Mouse (Mus musculus): Measurements from ENCODE around the gene Trim15.
"Not testable (repeated sequence)": the region's sequence is repeated elsewhere in the genome, so short reads cannot be mapped to it uniquely, and the experiment has no call there.

Gene Trim15

DNA sequence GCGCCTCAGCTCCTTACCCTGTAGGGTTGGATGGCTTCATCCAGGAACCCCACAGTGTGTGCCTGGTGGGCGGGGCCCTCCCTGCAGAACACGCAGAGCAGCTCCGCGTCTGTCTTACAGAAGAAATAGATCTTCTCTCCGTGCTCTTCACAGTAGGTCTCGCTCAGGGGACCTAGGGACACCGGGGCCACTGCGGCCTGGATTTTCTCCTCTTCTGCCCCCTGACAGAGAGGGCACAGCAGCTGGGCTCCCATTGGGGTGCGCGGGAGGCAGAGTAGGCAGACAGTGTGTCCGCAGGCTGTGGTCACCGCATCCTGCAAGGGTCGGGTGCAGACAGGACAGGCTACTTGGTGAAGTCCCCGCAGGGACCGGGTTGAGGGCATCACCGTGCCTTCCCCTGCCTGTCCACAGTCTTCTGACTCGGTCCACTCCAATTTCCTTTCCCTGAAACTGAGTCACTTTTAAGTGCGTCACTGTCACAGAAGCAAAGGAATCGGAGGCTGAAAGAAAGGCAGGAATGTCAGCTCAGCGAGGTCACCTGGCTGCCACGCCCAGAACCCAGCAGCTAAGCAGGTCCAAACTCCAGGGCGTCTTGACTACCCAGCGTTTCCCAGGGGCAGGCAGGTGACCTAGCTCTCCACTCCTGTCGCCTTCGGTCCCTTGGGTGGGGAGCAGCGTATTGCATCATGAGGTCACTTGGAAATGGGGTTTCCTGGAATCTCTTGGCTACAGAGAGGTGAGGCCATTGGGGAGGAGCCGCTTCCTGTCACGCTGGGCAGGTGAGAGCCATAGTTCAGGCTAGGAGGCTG, at the start of gene Trim15:
Gene Trim15, minus strand, starts transcription at position 492 of the 809 bp plus-strand sequence.
- DNase-seq (ENCODE audit: low read depth, low spot score) = no peak

DNA sequence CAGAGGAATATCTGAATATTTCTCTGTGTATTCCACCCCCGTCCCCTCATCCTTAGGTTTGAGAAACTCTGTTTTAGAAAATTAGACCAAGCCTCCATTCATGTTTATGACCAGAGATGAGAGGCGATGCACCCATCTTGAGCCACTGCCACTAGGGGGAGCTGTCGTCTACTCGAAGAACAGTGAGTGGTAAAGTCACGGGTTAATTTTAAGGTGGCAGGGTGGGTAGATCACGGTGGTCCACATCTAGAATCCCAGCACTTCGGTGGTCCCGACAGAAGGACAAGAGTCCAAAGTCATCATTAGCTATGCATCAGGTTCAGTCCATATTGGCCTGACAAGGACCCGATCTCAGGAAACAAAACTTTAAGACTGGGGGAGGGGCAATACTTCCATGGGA, 48.1 kb upstream of the Trim15 start:
- DNase-seq (ENCODE audit: low read depth, low spot score) = peak; percentile 81

GRCm38 (mm10) chr17:36914108-36914507, 47.1 kb upstream of the Trim15 start:
- peak; percentile 91 for DNase-seq (ENCODE audit: low read depth, low spot score)

DNA sequence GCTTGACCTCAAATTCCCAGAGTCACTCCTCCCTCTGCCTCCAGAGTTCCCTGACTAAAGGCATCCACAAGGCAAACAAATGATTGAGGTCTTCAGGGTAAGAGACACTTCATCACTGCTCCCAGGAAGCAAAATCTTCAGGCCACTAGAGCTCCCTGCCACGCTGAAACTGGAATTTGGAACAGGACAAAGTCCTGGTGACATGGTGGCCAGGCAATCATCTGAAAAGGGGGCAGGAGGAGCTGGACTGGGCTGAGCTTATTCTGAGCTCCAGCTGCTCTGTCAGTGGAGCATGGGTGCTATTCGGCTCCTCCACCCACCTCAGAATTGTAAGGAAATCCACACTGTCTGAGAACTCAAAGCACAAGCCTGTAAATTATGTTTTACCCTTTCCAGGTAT, 45.0 kb upstream of the Trim15 start:
- no peak for DNase-seq (ENCODE audit: low read depth, low spot score)

GRCm38 (mm10) chr17:36909802-36910201, 42.8 kb upstream of the Trim15 start:
- no peak for DNase-seq (ENCODE audit: low read depth, low spot score)

GRCm38 (mm10) chr17:36908235-36908634, 41.2 kb upstream of the Trim15 start:
- DNase-seq (ENCODE audit: low read depth, low spot score) = peak; percentile 75

DNA sequence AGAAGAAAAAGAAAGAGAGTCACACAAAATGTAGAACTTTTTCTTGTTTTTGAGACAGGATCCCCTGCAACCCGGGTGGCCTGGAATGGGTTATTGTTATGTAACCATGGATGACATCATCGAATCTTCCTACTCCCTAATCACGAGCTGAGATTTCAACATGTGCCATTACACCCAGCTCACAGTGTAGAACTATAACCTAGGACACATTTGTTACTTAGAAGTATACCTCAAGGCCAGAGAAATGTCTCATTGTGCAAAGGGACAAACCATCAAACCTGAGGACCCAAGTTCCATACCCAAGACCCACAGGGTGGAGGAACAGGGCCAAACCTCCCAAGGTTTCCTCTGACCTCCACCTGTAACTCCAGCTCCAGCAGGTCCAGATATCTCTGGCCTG, 36.6 kb upstream of the Trim15 start:
- DNase-seq (ENCODE audit: low read depth, low spot score) = peak; percentile 16

- DNase-seq (ENCODE audit: low read depth, low spot score) = no peak
Measured at GRCm38 (mm10) chr17:36900691-36901090, 33.7 kb upstream of the Trim15 start.

DNA sequence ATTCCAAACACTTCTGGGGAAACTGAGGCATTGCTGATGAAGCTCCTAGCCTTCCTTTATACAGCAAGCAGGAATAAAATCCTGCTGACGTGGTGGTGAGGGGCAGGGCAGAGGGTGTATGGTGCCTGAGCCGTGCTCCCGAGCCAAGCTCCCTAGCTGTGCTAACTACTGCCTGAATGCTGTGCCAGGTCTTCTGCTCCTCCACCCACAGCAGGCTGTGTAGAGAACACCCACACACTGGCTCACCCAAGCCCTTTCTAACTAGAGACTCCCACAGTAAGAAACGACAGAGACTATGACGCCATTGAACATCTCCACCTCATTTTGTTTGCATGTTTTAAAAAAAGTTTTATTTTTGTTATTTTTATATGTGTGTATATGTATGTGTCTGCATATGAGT, 33.0 kb upstream of the Trim15 start:
- no peak for DNase-seq (ENCODE audit: low read depth, low spot score)

GRCm38 (mm10) chr17:36899376-36899775, 32.4 kb upstream of the Trim15 start:
- DNase-seq (ENCODE audit: low read depth, low spot score) = no peak

DNA sequence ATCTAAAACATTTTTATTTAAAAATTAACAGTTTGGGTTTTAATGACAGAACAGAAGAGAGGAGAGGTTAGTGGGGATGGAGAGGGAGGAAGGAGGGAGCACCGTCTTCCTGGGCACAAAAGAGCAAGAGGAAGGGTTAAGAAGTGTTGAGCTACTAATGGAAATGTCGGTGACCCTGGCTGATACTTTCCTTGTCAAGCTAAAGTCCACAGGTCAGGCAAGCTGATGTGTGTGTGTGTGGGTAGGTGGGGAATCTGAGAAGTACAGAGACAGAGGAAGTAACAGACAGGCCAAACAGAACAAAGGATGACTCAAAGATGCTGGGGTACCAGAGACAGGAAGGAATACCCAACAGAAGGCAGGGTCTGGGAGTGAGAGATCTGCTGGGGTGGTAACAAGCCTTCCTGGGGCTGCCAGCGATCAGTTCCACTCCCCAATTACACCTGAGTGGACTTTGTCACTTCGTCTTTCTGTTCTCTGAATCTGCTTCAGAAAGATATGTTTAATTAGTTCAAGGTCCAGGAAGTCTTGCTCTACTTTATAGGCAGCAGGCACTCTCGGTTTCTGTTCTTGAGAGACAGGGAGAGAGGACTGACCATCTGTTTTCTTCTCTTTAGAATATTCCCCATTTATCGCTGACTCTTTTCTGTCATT, 30.7 kb upstream of the Trim15 start, which contains the start of gene Trim31:
Gene Trim31, plus strand, starts transcription at position 567 of the 654 bp plus-strand sequence.
- no peak for DNase-seq (ENCODE audit: low read depth, low spot score)

- no peak for DNase-seq (ENCODE audit: low read depth, low spot score)
Measured at GRCm38 (mm10) chr17:36897065-36897464, 30.1 kb upstream of the Trim15 start.

- peak; percentile 85 for DNase-seq (ENCODE audit: low read depth, low spot score)
Measured at GRCm38 (mm10) chr17:36896583-36896982, 29.6 kb upstream of the Trim15 start.

- no peak for DNase-seq (ENCODE audit: low read depth, low spot score)
Measured at GRCm38 (mm10) chr17:36893387-36893786, 26.4 kb upstream of the Trim15 start.

DNA sequence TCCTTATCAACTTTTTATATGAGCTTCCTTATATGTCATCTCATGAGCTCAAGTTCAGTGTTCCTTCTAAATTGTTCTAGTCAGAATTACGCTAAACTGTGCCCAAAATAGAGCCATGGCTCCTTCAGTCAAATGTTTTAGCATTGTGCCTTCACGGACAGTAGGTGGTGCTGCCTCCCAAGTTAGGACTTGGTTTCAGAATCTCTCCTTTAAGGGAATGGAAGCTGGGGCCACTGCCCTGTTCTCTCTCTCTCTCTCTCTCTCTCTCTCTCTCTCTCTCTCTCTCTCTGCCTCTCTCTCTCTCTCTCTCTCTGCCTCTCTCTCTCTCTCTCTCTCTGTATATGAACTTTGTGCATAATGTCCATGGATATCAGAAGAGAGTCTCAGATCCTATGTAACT, 25.4 kb upstream of the Trim15 start:
- peak; percentile 76 for DNase-seq (ENCODE audit: low read depth, low spot score)

GRCm38 (mm10) chr17:36891496-36891895, 24.5 kb upstream of the Trim15 start:
- DNase-seq (ENCODE audit: low read depth, low spot score) = not testable (repeated sequence)

GRCm38 (mm10) chr17:36890073-36890903, 23.3 kb upstream of the Trim15 start, which contains the start of gene Trim40:
Gene Trim40 (minus strand): TSS chr17:36890123.
- no peak for DNase-seq (ENCODE audit: low read depth, low spot score)

GRCm38 (mm10) chr17:36885132-36885790, 18.3 kb upstream of the Trim15 start:
- DNase-seq (ENCODE audit: low read depth, low spot score) = no peak

- DNase-seq (ENCODE audit: low read depth, low spot score) = peak; percentile 36
Measured at GRCm38 (mm10) chr17:36883350-36883749, 16.3 kb upstream of the Trim15 start.

- peak; percentile 38 for DNase-seq (ENCODE audit: low read depth, low spot score)
Measured at GRCm38 (mm10) chr17:36874636-36875035, 7.6 kb upstream of the Trim15 start.

All from 3T3-L1 (cell line).